Mouse (Mus musculus) forebrain, embryonic 13.5 days (tissue): ENCODE measurements around the gene Fam161a. TPM values are rescaled to one million over a fixed set of nuclear protein-coding genes. Genes with fewer than 3 reads are reported as not detected.
"Not testable (repeated sequence)": the region's sequence is repeated elsewhere in the genome, so short reads cannot be mapped to it uniquely, and the experiment has no call there.

Experiments used
- ATAC-seq: fragments of 200-750 bp; cut with Nextera tagmentation; 2 replicates; pipeline ENCODE4 v1.8.0; 2017
- H3K27ac ChIP-seq: fragments of 300-500 bp; sonication (generic); 2 replicates; pipeline ENCODE4 v1.5.1; 2015; ENCODE audit warnings: inconsistent platforms, mild to moderate bottlenecking, moderate library complexity
- H3K27me3 ChIP-seq: fragments of 300-500 bp; sonication (generic); 2 replicates; pipeline ENCODE4 v1.6.1; 2015; ENCODE audit warnings: mild to moderate bottlenecking, inconsistent platforms
- H3K36me3 ChIP-seq: fragments of 300-500 bp; sonication (generic); 2 replicates; pipeline ENCODE4 v1.6.1; 2015; ENCODE audit warnings: mild to moderate bottlenecking, inconsistent platforms; ENCODE audit not compliant: poor library complexity, severe bottlenecking
- H3K4me1 ChIP-seq: fragments of 300-500 bp; sonication (generic); 2 replicates; pipeline ENCODE4 v1.6.1; 2015; ENCODE audit warnings: inconsistent platforms
- H3K4me2 ChIP-seq: fragments of 300-500 bp; sonication (generic); 2 replicates; pipeline ENCODE4 v1.6.1; 2015; ENCODE audit warnings: inconsistent platforms, mild to moderate bottlenecking, moderate library complexity
- H3K4me3 ChIP-seq: fragments of 300-500 bp; sonication (generic); 2 replicates; pipeline ENCODE4 v1.5.1; 2015; ENCODE audit warnings: mild to moderate bottlenecking, inconsistent platforms
- H3K9ac ChIP-seq: fragments of 300-500 bp; sonication (generic); 2 replicates; pipeline ENCODE4 v1.6.1; 2015; ENCODE audit warnings: mild to moderate bottlenecking, inconsistent platforms
- H3K9me3 ChIP-seq: fragments of 300-500 bp; sonication (generic); replicated peaks from 2 replicates; pipeline ENCODE4 v1.6.1; 2016; ENCODE audit warnings: inconsistent platforms
- WGBS: fragments of 180-500 bp; shearing (Covaris S2); methylation state at CpG from one replicate; pipeline ENCODE4 v1.1.7; 2015; 5-methylcytosine and 5-hydroxymethylcytosine counted together
- polyA plus RNA-seq: library from polyadenylated mRNA; unstranded; fragments of >200 nt; fragmentation: Nextera tagmentation; extraction: Ambion mirVana; gene quantifications from 2 replicates; pipeline ENCODE4 v1.2.1, GENCODE M21; 2015

The Fam161a gene
- polyA plus RNA-seq, 1 experiment from 2014 or later: 3.0 TPM

DNA sequence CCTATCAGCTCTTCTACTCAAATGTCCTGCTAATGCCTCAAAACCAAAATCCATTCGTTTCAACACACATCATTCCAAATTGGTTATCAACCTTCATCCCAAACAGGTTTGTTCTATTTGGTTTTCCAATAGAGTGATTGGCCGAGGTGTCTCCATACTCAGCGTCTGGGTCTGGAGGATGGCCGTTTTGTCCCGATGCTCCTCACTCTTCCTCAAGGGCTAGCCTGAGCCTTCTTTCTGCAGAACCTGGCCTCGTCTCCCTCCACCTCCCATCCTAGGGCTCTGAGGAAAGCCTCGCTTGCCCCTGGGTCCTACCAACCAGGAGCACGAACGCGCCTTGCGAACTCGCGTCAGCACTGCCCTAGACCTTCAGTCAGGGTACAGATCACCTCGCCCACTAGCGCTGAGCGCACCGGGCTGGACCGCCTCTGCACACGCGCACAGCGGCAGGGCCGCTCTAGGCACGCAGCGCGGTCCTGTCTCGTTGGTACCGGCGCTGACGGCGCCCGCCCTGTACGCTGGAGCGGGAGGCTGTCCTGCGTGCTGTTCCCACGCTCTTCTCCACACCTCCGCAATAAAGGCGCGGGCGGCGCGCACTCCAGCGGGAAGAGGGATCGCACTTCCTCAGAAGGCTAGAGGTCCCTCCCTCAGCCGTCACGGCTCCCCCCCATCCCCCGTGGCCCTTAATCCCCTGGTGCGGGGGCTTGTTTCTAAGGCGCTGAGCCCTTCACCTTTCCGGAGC lies 60.2 kb downstream of the Fam161a start:
- Histone ChIP-seq H3K4me1 (peaks cover 7% of the 10 kb centered on the region; the same call in 1 of the 2 replicates), H3K4me3 (peak overlapping the region; percentile 70), H3K4me2 (peak overlapping the region; percentile 66), H3K27ac (peak overlapping the region; percentile 78), H3K9me3 (no peaks in the 10 kb centered on the region), H3K9ac (peak overlapping the region; percentile 76), H3K36me3 (no peaks in the 10 kb centered on the region), H3K27me3 (no peaks in the 10 kb centered on the region)
- ATAC-seq: peak; percentile 100
- under 1% methylated on average over 49 of the region's 49 CpGs for WGBS

DNA sequence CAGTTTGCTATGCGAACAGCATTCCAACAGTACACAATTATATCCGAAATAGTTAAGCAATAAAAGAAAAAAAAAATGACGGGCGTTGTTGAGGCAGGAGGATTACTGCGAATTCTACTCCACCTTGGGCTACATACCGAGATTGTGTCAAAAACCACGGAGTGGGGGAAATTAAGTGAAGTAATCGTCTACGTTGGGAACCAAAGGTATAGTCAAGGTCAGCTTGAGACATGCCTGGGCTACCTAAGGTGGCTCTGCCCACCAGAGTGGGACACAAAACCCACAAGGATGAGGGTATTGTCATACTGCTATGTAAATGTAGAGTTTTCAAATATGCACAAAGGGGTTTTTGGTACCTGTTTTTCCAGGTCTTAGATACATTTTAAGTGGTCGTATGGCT lies 60.9 kb downstream of the Fam161a start:
- Histone ChIP-seq H3K9me3 (no peaks in the 10 kb centered on the region), H3K9ac (peak overlapping the region; percentile 76), H3K36me3 (no peaks in the 10 kb centered on the region), H3K4me2 (peak overlapping the region; percentile 66), H3K4me1 (peaks cover 7% of the 10 kb centered on the region; the same call in 1 of the 2 replicates), H3K27me3 (no peaks in the 10 kb centered on the region), H3K27ac (peak overlapping the region; percentile 78), H3K4me3 (peak overlapping the region; percentile 70)
- ATAC-seq: peak; percentile 3
- WGBS: 7% methylated on average over 10 of the region's 10 CpGs

DNA sequence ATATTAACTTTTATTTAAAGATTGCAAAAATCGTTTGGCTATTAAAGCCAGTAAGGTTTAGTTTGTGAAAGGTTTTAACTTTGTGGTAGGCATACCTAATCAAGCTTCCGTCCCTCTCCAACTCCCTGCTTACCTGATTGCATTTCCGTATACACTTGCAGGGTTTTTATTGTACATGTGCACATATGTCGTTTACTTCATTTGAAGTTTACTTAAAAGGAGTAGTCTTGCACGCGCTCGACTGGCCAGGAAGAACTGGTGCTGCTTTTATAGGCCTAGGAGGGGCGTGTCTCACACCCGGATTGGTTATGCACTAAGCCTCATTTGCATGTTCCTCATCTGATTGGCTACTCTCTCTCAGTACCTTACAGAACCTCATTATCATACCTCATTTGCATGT lies 61.7 kb downstream of the Fam161a start:
- H3K27me3 ChIP-seq, H3K36me3 ChIP-seq, H3K27ac ChIP-seq, H3K4me2 ChIP-seq, H3K4me3 ChIP-seq, H3K9ac ChIP-seq, H3K9me3 ChIP-seq, H3K4me1 ChIP-seq, ATAC-seq: not testable (repeated sequence)
- WGBS: 87% methylated on average over 9 of the region's 9 CpGs

DNA sequence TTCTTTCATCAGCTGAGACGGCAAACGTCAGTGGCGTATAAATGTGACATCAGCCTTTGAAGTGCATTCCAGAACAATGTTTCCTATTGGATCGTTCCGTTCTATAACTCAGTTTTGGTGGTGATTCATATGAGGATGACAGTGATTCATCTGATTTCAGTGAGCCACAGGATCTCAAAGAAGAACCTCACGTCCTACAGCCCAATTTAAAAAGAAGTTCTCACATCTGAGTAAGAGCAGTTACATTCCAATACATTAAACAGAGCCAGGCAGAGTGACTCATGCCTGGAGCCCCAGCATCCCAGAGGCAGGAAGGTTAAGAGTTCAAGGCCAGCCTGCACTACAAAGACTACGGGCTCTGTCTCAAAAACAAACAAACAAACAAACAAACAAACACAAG lies 67.5 kb downstream of the Fam161a start:
- H3K4me3 ChIP-seq: no peak overlapping the region
- no peak for ATAC-seq
- WGBS: 80% methylated on average over 7 of the region's 7 CpGs

DNA sequence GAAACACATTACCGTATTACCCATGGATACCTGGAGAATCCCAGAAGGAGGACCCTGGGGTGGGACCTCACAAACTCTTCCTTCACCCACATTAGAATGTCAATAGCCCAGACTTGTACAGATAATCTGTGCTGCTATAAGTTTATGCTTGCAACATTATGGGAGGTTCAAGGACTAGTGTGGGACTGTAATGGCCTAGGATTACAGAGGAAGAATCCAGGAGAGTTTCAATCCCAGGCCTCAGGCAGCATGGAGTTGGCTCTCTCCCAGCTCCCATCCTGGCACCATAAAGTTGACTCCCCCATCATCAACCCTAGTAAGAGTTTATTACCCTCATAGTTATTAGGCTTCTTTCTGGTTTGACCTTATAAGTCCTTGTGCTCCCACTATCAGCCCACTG lies 71.2 kb downstream of the Fam161a start:
- no peaks in the 10 kb centered on the region for H3K9me3 ChIP-seq
- no peak overlapping the region for H3K4me3 ChIP-seq
- H3K4me2 ChIP-seq: no peak overlapping the region
- H3K27me3 ChIP-seq: no peaks in the 10 kb centered on the region
- WGBS: 92% methylated on average over 1 of the region's 1 CpGs
- no peak overlapping the region for H3K27ac ChIP-seq
- no peaks in the 10 kb centered on the region for H3K36me3 ChIP-seq
- no peak for ATAC-seq
- no peak overlapping the region for H3K9ac ChIP-seq
- H3K4me1 ChIP-seq: no peaks in the 10 kb centered on the region; the same call in 1 of the 2 replicates

More for the DNA sequence above, 67.5 kb downstream of the Fam161a start:
- H3K9me3 ChIP-seq: no peaks in the 10 kb centered on the region
- H3K4me1 ChIP-seq: no peaks in the 10 kb centered on the region
- no peaks in the 10 kb centered on the region for H3K36me3 ChIP-seq
- no peak overlapping the region for H3K4me2 ChIP-seq
- H3K9ac ChIP-seq: no peak overlapping the region
- H3K27ac ChIP-seq: no peak overlapping the region
- no peaks in the 10 kb centered on the region for H3K27me3 ChIP-seq

Other genes starting within 250 kb of the Fam161a start
- 2.0 and 2.2 TPM in 2 replicates for gene B3gnt2, start 146.6 kb upstream of the Fam161a start, polyA plus RNA-seq
- gene Zrsr1, start 35.5 kb upstream of the Fam161a start, polyA plus RNA-seq: 5.3 TPM in 2 replicates
- 3.1 and 3.4 TPM in 2 replicates for gene Gm28048, start 25.4 kb upstream of the Fam161a start, polyA plus RNA-seq
- 303 and 328 TPM in 2 replicates for gene Commd1, start 25.1 kb upstream of the Fam161a start, polyA plus RNA-seq
- 329 and 340 TPM in 2 replicates for gene Cct4, start 17.0 kb upstream of the Fam161a start, polyA plus RNA-seq
- gene Xpo1, start 248.5 kb downstream of the Fam161a start, polyA plus RNA-seq: 91.5 and 101 TPM in 2 replicates